Mouse (Mus musculus) T-helper 1 cell (primary cell): Measurements from ENCODE around the gene Dhdds.

Experiments
- in situ Hi-C: fragments of 300-600 bp; cut with MboI, MseI; formaldehyde crosslinking; loops from one replicate; pipeline ENCODE4 v1.15.1; 2025; ENCODE audit warnings: high pct_unique_total_duplicates

Dhdds gene

GRCm38 (mm10) chr4:134000466-134001438 lies at the start of gene Dhdds:
Gene Dhdds (minus strand): TSS chr4:134000918.
- in situ Hi-C loops, result no loop called here

DNA sequence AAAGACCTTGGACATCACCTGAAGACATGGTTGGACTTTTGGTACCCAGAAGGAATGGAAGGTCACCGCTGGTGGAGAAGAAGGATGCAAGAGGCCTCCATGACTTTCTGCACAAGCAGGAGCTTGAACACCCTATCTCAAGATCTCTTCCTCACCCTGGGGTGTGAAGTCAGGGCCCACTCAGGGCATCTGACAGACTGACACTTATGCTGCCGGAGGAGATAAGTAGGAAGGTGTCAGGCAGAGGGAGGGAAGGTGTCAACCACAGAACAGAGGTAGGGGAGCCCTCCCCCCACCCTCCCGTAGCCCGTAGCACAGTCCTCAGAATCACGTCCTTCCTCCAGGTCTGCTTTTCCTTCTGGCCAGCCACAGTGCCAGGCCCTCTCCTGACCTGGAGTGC lies 46.9 kb upstream of the Dhdds start:
- in situ Hi-C loops, result no loop called here

DNA sequence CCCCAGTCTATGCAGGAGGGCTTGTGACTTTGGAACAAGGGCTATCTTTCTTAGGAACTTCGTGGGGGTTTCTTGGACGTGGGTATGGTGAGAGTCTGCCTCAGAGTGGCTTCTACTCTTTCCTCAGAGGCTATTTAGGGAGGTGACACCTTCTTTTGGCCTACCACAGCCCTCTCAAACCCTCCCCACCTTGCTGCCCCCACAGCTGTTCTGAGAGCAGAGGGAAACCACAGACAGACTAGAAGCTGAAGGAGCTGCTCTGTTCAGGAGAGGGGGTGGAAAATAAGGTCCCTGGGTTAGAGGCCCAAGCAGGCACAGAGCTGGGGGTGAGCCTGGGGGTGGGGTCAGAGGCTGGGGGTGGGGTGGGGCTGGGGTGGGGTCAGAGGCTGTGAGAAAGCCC lies 42.3 kb upstream of the Dhdds start:
- in situ Hi-C loops, result no loop called here

- in situ Hi-C loops, result no loop called here
These were observed 40.8 kb upstream of the Dhdds start for GRCm38 (mm10) chr4:134041317-134042123.

GRCm38 (mm10) chr4:134035953-134036352 lies 35.2 kb upstream of the Dhdds start:
- in situ Hi-C loops, result loop anchor here (5.0 kb wide), 1 partner anchor 56 kb away; no protein-coding TSS in a partner anchor

GRCm38 (mm10) chr4:134025802-134026201 lies 25.1 kb upstream of the Dhdds start:
- in situ Hi-C loops, result no loop called here

GRCm38 (mm10) chr4:134020621-134021020 lies 19.9 kb upstream of the Dhdds start:
- in situ Hi-C loops, result no loop called here

DNA sequence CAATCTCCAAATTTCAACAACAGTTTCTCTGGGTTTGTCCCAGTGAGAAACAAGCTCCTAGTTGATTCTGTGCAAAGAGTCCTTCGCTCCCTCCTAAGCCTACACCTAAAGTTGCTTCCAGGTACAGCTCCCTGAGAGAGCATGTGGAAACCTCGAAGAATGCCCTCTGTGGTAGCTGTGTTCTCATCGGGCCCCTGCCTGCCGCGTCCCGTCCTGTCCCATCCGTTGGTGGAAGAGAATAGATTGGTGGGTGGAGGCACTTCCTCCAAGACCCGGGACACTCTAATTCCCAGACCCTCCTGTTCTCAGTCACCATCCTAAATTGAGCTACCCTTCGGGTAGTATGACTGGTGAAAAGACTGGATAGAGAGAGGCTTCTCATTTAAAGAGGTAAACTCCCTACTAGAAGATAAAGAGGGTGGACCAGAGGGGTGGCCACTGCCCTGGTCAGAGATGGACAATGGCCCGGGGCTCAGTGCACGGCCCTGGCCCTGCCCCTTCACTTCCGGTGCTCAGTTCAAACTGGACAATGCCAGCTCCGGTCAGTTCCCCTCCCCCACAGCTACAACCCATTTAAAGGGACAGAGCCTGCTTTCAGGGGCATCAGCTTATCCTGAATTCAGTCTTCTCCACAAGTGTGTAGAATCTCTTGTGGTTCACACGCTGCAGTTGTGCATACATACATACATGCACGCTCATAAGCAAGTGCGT lies 19.1 kb upstream of the Dhdds start:
- in situ Hi-C loops, result no loop called here

DNA sequence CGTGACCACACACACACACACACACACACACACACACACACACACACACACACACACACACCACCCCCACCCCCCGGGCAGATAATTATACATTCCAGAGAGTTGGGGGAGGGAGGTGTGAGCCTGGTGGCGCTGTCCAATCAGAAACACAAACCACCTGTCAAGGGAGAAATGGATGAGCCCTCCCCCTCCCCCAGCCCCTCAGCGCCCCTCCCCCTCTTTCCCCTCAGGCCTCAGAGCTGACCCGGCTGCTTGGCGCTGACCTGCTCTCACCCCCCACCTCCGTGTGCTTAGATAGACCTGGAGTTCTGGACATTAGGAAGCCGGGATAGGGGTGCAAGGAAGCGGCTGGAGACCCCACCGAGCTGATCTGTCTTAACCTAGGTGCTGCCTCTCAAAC lies 18.5 kb upstream of the Dhdds start:
- in situ Hi-C loops, result no loop called here

DNA sequence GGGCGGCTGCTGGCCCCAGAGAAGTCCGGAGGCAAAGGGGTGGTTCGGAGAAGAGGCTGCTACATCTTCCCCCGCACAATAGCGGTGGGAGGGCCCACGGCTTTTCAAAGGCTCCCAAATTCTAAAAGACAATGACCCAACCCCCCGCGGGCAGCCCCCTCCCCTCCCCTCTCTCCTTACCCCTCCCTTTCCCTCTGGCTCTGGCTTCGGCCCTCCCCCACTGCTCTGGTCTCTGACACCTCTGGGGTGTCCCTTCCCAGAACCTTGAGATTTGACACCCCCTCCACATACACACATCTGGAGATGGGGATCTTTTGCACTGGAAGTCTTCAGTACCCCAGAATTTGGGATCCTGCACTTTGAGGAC lies 18.0 kb upstream of the Dhdds start, which contains the start of gene Lin28a:
Gene Lin28a, minus strand, starts transcription at position 63 of the 367 bp plus-strand sequence.
- in situ Hi-C loops, result no loop called here

DNA sequence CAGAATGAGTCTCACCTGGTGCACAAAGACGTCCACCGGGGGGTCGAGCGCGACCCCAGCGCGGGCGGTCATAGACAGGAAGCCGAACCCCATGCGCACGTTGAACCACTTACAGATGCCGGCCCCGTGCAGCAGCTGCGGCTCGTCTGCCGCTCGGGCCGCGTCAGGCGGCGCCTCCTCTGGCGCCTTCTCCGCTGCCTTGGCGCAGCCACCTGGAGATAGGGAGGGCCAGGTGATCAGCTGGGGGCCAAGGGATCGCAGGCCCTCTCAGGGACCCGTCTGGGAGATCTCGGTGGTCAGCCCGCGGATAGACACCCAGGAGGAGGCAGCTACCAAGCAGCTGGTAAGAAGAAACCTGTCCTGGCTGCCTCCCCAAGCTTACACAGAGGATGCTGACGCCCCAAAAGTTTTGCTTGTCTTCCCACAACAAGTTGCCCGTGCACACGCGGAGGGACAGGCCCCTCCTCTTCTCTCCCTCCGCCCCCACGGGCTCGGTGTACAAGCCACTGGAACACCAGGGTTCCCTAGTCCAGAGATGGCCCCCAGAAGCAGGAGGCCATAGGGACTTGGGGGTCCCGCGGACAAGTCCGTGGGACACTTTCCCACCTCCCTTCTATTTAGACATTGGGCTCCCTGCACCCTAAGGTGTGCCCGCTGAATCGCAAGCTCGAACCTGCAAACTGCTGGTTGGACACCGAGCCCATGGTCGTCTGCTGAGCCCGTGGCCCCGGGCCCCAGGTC lies 17.5 kb upstream of the Dhdds start:
- in situ Hi-C loops, result no loop called here

DNA sequence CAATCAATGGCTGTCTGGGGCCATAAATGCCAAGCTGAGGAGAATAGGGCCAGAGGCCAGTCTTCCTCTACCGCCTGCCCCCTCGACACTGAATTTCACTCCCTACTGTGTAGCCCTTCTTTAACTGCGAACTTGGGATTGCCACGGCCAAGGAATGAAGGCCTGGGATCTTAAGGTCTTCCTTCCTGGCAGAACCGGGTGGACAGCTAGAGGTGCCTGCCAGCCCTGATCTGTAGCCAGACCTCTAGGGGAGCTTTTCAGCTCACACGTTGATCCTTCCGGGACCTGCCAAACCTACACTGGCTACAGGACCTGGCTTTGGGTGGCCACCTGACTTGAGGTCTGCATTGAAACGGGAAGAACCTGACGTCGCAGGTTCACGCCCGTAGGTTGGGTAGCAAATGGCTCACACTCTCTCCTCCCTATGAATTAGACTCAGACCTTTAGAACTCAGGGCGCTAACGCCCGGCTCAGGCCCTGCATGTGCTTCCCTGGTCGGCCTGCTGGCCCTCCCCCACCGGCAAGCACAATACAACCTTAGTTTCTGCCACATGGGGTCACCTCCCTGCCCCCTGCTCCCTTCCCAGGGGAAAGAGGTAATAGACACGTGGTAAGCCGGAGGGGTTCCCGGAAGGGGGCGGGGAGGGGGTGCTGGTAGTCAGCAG lies 16.6 kb upstream of the Dhdds start:
- in situ Hi-C loops, result no loop called here

DNA sequence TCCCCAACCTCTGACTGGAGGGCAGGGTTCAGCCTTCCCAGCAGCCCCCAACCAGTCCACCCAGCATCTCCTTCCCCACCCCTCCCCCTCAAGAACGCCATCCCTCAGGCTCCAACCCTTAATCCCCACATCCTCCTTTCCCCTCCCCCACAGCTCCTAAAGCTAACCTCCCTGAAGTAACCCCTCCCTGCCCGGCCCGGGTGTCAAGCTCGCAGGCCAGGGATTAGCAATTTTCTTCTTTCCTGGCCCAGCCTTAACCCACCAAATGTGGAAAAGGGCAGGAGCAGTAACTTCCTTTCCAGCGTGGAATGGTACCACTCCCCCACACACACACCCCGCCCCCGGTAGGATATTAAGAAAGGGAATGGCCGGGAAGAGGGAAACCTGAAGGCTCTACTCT lies 16.0 kb upstream of the Dhdds start:
- in situ Hi-C loops, result no loop called here

GRCm38 (mm10) chr4:134016208-134016607 lies 15.5 kb upstream of the Dhdds start:
- in situ Hi-C loops, result no loop called here

DNA sequence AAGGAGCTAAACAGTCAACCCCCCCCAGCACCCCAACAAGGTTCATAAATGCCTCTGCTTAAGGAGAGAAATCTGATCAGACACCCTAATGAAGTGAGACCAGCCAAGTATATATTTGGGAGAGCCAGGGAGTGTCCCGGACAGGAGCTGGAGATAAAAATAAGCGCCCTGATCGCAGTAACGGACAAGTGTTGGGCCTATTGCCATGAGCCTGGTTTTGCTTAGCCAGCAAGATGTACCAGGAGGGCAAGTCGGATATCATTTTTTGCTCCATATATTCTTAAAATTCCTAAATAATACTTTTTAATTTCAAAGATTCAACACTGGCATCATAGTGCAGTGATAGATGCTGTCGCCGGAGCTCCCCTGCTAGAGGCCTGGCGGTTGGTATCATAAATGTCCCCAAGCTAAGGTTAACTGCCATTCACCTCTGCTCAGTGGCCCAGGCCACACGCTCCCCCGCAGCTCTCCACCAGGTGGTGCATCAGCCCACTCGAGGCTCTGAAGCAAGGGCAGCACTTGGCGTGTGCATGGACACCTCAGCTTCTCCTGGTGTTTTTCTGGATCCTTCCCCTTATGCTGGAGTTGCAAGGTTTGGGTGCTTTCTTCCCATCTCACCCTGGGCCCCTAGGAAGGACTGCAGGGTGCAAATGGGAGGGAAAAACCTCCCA lies 12.3 kb upstream of the Dhdds start:
- in situ Hi-C loops, result no loop called here

- in situ Hi-C loops, result no loop called here
These were observed 11.0 kb upstream of the Dhdds start for GRCm38 (mm10) chr4:134011450-134012414.

- in situ Hi-C loops, result no loop called here
These were observed 9.0 kb upstream of the Dhdds start for GRCm38 (mm10) chr4:134009709-134010108.

DNA sequence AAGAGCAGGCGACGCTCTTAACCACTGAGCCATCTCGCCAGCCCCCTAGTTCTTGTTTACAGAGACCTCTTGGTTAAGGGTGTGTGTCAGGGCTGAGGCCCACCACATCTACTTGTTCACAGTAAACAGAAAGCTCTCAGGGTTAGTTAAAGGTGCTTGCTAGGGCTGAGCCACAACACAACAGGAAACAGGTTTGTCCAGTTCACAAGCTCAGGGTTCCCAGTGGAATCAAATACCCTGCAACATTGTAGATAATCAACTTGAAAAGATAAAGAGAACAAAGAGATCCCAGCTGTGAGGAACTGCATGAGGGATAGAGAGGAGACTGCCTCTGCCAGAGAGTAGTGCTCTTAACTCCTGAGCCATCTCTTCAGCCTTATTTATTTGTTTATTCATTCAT lies 6.1 kb upstream of the Dhdds start:
- in situ Hi-C loops, result no loop called here
